Mouse (Mus musculus) lung, postnatal 0 days (tissue): ENCODE measurements around the gene Kcns1.

ENCODE experiments used
- CTCF ChIP-seq: IDR thresholded peaks from 2 replicates; pipeline ENCODE4 v1.5.1; 2016; ENCODE audit warnings: antibody characterized with exemption, mild to moderate bottlenecking
- EP300 ChIP-seq: IDR thresholded peaks from 2 replicates; pipeline ENCODE4 v1.6.1; 2016; ENCODE audit warnings: antibody characterized with exemption, mild to moderate bottlenecking, control low read depth

DNA sequence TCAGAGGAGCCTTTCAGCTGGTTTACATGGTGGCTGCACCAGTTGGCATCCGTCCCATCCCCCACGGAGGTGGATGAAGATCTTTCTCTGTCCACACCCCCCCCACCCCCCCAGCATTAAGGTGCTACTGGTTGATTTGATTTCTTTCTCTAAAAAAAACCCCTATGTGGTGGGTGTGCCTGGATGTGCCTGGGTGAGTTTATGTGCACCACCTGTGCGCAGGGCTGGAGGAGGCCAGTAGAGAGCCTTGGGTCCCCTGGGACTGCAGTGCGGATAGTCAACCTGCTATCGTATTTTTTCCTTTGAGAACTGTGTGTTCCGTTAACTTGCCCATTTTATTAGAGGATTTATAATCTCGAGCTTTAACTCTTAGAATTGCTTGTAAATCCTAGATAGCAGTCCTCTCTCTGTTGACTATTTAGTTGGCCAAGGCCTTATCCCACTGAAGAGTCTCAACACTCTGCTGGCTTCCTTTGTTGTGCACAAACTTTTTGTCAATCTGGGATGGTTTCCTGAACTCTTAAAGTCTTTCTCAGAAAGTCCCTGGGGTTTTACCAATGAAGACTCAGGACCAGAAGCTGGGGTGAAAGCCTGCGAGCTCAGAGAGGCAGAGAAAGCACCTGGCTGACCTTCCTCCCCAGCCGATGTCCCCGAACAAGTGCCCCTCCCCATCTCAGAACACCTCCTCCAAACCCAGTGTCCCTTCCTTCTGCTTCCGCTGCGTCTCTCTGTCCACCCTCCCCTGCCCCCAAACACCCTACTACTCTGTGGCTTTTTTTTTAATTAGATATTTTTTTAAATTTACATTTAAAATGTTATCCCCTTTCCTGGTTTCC lies 42.1 kb downstream of the Kcns1 start:
- TF ChIP-seq CTCF = no peak
- no peak for TF ChIP-seq EP300
